Mouse (Mus musculus) cerebellum, adult 2 months (tissue): ENCODE measurements around the gene Zmym4.

Experiments used
- CTCF ChIP-seq: fragments of 200-500 bp; IDR thresholded peaks from 2 replicates; pipeline ENCODE4 v1.5.1; 2011; ENCODE audit warnings: low read depth, mild to moderate bottlenecking, control low read depth, low read length, moderate library complexity, borderline replicate concordance; ENCODE audit not compliant: insufficient read depth
- POLR2A ChIP-seq: fragments of 200-500 bp; IDR thresholded peaks from 2 replicates; pipeline ENCODE4 v1.6.1; 2011; ENCODE audit warnings: low read length, control low read depth, borderline replicate concordance; ENCODE audit not compliant: insufficient read depth

- no peak for TF ChIP-seq CTCF
- no peak for TF ChIP-seq POLR2A
Observed at GRCm38 (mm10) chr4:126852971-126853370, 115.0 kb downstream of the Zmym4 start.
